Mouse (Mus musculus) kidney, postnatal 4 days (tissue): ENCODE results near the gene Gsk3b.
"Not testable (repeated sequence)": the region's sequence is repeated elsewhere in the genome, so short reads cannot be mapped to it uniquely, and the experiment has no call there.

Experiments
- DNase-seq, 2 experiments: peaks; one replicate each; pipeline ENCODE4 v3.0.0; 2021; ENCODE audit warnings: mixed read lengths in 2 of 2

Gene Gsk3b

DNA sequence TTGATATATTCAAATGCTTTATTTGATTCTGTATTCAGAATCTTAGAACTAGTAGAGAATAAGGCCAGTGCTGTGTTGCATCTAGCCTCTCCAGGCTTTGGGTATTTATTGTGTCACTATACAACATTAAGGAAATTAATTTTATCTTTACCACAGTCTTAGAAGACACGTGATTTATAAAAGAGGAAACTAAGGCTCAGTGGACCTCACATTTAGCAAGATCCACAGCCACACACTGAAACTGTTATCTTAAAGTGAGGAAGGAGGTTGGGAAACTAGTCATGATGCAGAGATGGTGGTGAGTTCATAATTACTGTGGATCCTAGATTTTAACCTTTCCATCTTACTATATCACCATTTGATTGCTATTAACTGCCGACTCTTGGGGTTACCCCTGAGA is 16.7 kb downstream of the Gsk3b start:
- no peak for DNase-seq

- DNase-seq, result no peak
These were observed 17.7 kb downstream of the Gsk3b start for GRCm38 (mm10) chr16:38106542-38106941.

DNA sequence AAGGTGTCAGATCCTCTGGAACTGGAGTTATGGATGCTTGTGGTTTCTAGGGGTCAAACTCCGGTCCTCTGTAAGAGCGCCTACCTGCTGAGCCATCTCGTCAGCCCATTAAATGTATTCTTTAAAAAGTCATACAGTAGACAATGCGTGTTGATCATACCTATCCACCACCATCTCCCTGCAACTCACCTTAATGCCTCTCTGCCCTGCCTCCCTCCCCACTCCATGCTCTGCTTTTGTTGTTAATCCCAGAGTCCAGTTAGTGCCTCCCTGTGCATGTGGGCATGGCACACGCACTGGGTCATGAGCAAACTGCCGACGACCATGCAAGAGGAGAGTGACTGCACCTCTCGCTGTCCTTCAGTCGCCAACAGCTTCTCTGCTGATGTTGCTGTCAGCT is 21.2 kb downstream of the Gsk3b start:
- no peak for DNase-seq

DNA sequence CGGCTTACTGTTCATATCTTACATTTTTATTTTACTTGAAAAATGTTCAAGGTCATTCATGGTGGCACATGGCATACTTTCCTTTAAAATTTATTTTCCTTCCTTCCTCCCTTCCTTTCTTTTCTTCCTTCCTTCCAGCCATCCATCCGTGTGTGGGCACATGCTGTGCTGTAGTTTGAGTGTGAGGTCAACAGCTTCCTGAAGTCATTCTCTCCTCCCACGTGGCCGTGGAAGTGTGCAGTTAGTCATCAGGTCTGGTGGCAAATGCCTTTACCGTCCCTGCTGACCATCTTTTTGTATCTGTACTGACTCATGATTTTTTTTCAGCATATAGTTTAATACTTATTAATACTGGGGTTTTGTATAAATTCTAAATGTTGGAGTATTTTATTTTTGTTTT is 21.8 kb downstream of the Gsk3b start:
- DNase-seq, result no peak

- no peak for DNase-seq
These were observed 25.3 kb downstream of the Gsk3b start for GRCm38 (mm10) chr16:38114074-38114473.

DNA sequence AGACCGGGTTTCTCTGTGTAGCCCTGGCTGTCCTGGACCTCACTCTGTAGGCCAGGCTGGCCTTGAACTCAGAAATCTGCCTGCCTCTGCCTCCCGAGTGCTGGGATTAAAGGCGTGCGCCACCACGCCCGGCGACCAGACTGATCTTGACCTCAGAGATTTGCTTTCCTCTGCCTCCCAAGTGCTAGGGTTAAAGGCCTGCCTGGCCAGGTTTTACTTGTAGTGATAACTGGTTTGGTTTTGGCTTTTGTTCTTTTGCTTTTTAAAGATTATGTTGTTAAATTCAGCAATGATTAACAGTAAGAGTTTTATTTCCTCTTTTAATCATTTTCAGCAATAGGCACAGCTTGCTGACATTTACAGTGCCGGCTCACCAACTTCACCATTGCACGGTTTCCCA is 29.1 kb downstream of the Gsk3b start:
- DNase-seq, result not testable (repeated sequence)

DNA sequence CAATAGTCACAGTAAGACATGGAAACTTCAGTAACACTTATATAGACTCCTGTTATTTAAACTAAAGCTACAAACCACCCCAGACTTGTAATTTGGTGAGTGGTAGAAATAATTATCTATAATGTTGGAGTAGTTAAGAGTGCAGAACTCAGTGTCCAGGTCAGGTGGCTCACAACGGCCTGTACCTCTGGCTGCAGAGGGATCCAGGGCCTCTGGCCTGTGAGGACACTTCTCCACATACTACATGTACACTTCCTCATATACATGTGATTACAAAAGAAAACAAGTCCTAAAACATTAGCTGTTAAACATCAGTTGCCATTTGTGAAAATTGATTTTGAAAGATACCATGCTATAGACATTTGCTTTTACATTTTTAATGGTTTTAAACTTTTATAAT is 29.9 kb downstream of the Gsk3b start:
- DNase-seq, result no peak

GRCm38 (mm10) chr16:38119286-38119685 is 30.5 kb downstream of the Gsk3b start:
- peak in 1 of 2 experiments; percentile 42 for DNase-seq

DNA sequence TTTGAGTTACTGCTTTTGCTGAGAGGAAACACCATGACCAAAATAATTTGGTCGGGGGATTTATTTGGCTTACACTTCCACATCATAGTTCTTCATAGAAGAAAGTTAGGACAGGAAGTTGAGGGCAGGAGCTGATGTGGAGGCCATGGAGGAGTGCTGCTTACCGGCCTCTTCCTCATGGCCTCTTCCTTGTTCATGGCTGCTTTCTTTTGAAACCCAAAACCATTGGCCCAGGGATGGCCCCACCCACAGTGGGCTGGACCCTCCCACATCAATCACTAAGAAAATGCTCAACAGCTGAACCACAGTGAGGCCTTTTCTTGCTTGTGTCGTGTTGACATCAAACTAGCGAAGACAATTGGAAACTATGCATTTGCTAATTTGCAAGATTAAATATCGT is 40.4 kb downstream of the Gsk3b start:
- DNase-seq, result no peak

DNA sequence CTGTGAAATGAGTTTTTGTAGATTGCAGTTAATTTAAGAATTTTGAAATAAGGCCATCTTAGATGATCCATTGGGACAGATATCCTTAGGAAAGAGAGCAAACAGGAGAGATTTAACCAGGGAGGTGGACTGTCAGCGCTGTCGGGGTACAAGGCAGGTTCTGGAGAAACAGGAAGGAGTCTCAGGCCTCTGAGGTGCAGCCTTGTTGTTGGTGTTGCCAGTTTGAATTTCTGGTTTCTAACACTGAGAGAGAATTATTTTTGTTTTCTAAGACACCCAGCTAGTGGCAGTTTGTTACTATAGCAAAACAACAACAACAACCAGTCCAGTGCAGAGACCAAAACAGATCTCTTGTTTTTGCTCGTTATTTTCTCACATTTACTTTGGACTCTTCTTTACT is 42.2 kb downstream of the Gsk3b start:
- DNase-seq, result no peak

GRCm38 (mm10) chr16:38131756-38132155 is 43.0 kb downstream of the Gsk3b start:
- DNase-seq, result peak; percentile 34 to 45

- DNase-seq, result no peak
These were observed 43.4 kb downstream of the Gsk3b start for GRCm38 (mm10) chr16:38132210-38132609.

DNA sequence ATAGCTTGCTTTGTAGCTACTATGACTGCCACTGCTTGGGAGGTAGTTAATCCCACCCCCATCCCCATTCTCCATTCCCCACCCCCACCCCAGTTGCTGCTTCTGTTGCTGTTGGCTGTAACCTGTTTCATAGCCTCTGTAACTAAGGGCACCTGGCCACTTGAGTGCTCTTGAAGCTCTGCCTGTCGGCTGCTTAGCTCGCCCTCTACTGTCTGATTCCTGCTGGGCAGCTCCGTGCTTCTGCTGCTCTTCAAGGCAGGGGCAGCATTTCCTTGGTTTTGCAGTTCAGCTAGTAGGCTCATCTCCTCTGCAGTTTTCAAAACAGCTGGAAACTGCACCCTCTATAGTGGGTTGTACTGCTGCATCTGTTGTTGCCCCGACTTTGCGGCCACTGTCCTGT is 48.5 kb downstream of the Gsk3b start:
- peak; percentile 61 to 69 for DNase-seq

DNA sequence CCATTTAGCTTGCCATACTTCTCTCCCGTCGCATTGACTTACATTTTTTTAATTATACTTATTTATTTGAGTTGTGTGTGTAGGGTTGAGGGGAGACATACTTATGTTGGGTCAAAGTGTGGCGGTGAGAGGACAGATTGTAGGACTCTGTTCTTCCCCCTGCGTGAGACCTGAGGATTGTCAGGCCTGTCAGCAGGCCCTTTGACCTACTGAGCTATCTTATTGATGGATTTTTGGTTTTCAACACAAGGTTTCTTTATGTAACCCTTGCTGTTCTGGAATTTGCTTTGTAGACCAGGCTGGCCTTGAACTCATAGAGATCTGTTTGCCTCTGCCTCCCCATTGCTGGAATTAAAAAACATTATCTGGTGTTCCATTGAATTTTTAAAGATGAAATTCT is 56.1 kb downstream of the Gsk3b start:
- no peak for DNase-seq

GRCm38 (mm10) chr16:38150555-38150954 is 61.8 kb downstream of the Gsk3b start:
- no peak for DNase-seq

DNA sequence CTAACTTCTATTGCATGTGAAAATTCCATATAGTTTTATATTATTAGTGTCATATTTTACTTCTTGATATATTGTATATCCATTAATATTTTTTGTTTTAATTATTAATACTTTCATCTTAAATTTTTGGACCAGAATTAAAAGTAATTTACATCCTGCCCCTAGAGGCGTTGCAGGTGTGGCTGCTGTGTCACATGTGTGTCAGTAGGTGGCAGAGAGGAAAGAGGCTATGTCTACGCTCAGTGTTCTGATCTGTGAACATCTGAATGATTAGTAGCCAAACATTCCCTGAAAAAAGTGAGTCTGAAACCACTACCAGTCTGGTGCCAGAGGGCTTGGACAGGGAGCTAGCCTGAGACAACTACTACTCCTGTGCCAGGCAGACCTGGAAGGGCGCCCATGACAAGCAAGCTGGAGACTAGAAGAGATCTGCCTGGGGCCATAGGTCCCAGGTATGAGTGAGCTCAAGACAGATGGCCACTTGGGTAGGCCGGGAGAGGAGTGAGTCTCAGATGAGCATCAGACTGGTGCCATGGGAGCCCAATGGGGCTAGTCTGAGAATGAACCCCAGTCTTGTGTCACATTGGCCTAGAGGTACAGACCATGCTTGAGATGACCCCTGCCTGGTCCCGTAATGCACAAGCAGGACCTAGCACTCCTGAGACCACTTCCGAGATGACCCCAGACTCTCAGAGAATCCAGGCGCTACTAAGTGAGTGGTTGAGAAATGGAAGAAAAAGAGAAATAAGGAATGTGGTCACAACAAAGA is 69.2 kb downstream of the Gsk3b start:
- DNase-seq, result no peak

DNA sequence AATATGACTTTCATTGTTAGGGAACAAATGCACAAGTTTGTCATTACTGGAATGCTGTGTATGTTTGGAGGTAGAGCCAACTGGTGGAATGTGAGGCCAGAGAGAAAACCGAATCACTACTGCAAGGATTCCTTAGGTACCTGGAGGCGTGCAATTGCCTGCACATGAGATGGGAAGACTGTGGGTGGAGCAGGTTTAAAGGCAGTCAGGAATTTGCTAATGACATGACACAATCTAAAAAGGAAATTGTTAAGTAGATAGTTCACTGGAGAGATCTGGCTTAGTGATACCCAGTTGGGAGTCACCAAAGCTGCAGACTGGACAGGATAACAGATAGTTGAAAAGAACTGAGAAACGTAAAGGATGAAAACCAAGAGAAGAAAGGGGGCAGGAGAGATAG is 73.2 kb downstream of the Gsk3b start:
- no peak for DNase-seq

GRCm38 (mm10) chr16:38164811-38165591 is 76.2 kb downstream of the Gsk3b start:
- no peak for DNase-seq

- DNase-seq, result no peak
These were observed 80.2 kb downstream of the Gsk3b start for GRCm38 (mm10) chr16:38168971-38169370.

DNA sequence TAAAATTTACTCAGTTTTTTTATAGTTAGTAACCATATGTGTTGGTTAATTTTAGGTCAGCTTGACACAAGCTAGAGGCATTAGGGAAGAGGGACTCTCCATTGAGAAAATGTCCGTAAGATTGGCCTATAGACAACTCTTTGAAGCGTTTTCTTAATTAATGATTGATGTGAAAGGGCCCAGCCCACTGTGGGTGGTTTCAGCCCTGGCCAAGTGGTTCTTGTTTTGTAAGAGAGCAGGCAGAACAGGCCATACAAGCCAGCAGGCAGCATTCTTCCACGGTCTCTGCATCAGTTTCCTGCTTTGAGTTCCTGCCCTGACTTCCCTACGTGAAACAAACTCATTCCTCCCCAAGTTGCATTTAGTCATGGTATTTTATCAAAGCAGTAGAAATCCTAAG is 90.3 kb downstream of the Gsk3b start:
- no peak for DNase-seq

GRCm38 (mm10) chr16:38181421-38181820 is 92.6 kb downstream of the Gsk3b start:
- DNase-seq, result no peak

DNA sequence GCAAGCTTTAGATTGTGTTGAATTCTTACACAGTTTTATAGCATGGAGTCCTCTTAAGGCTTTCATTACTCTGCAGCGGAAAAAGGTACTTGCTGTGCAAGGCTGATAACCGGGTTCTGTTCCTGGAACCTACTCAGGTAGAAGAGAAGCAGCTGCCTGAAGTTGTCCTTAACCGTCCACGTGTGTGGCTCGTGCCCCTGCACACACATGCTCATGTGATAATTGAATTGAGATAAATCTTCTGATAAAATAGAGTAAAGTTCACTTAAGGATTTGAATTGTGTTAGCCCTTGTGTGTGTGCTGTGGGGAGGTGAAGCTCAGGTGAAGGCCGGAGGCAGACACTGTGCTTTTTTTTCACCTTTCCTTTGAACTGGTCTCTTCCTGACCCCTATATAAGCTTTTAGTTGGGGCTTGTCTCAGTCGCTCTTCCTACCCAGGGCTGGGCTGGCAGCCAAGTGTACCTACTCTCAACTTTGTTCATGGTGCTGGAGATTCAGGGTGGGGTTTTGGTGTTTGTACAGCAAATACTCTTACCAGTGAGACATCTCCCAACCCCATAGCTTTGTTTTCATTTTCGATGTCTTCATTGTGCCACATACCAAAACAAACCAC is 96.0 kb downstream of the Gsk3b start:
- DNase-seq, result no peak

- no peak for DNase-seq
These were observed 101.2 kb downstream of the Gsk3b start for GRCm38 (mm10) chr16:38189952-38190351.

GRCm38 (mm10) chr16:38190531-38190930 is 101.7 kb downstream of the Gsk3b start:
- no peak for DNase-seq
